Mouse (Mus musculus): ENCODE data around the gene Rbm20.
"Not testable (repeated sequence)": the region's sequence is repeated elsewhere in the genome, so short reads cannot be mapped to it uniquely, and the experiment has no call there.

Gene Rbm20

GRCm38 (mm10) chr19:53676718-53677634, at the start of gene Rbm20:
Gene Rbm20 (plus strand): TSS chr19:53677306.
- DNase-seq: peak; percentile 19

- DNase-seq: no peak
Measured at GRCm38 (mm10) chr19:53638041-53638440, 39.1 kb upstream of the Rbm20 start.

- DNase-seq: no peak
Measured at GRCm38 (mm10) chr19:53638727-53639126, 38.4 kb upstream of the Rbm20 start.

GRCm38 (mm10) chr19:53644020-53644595, 33.0 kb upstream of the Rbm20 start:
- no peak for DNase-seq

GRCm38 (mm10) chr19:53647301-53647700, 29.8 kb upstream of the Rbm20 start:
- no peak for DNase-seq

GRCm38 (mm10) chr19:53648056-53648455, 29.1 kb upstream of the Rbm20 start:
- DNase-seq: no peak

- peak; percentile 52 for DNase-seq
Measured at GRCm38 (mm10) chr19:53648802-53649236, 28.3 kb upstream of the Rbm20 start.

- no peak for DNase-seq
Measured at GRCm38 (mm10) chr19:53649361-53649760, 27.7 kb upstream of the Rbm20 start.

- peak; percentile 24 for DNase-seq
Measured at GRCm38 (mm10) chr19:53649802-53650201, 27.3 kb upstream of the Rbm20 start.

GRCm38 (mm10) chr19:53650921-53651320, 26.2 kb upstream of the Rbm20 start:
- DNase-seq: no peak

GRCm38 (mm10) chr19:53652267-53652666, 24.8 kb upstream of the Rbm20 start:
- no peak for DNase-seq

GRCm38 (mm10) chr19:53653624-53654467, 23.3 kb upstream of the Rbm20 start:
- peak; percentile 39 for DNase-seq

- DNase-seq: not testable (repeated sequence)
Measured at GRCm38 (mm10) chr19:53656443-53656842, 20.7 kb upstream of the Rbm20 start.

GRCm38 (mm10) chr19:53657437-53657836, 19.7 kb upstream of the Rbm20 start:
- DNase-seq: no peak

- DNase-seq: no peak
Measured at GRCm38 (mm10) chr19:53660722-53661420, 16.2 kb upstream of the Rbm20 start.

GRCm38 (mm10) chr19:53661938-53662722, 15.0 kb upstream of the Rbm20 start:
- no peak for DNase-seq

GRCm38 (mm10) chr19:53664831-53665230, 12.3 kb upstream of the Rbm20 start:
- DNase-seq: no peak

GRCm38 (mm10) chr19:53665391-53665790, 11.7 kb upstream of the Rbm20 start:
- DNase-seq: no peak

- DNase-seq: no peak
Measured at GRCm38 (mm10) chr19:53666708-53667107, 10.4 kb upstream of the Rbm20 start.

GRCm38 (mm10) chr19:53668821-53669220, 8.3 kb upstream of the Rbm20 start:
- DNase-seq: no peak

- no peak for DNase-seq
Measured at GRCm38 (mm10) chr19:53670625-53671141, 6.4 kb upstream of the Rbm20 start.

All from kidney, adult 11 months (tissue).